Mouse (Mus musculus) G1E (cell line): ENCODE data around the gene Olfr155. TPM values are rescaled to one million over a fixed set of nuclear protein-coding genes. Genes with fewer than 3 reads are reported as not detected.

Experiments used
- ATAC-seq: 2 replicates; pipeline ENCODE4 v1.8.0; 2016; ENCODE audit warnings: mild to moderate bottlenecking; ENCODE audit not compliant: insufficient number of reproducible peaks, poor library complexity, low FRiP score, severe bottlenecking; ENCODE audit errors: extremely low read depth
- DNase-seq: peaks from one replicate; pipeline ENCODE4 v3.0.0; 2012; ENCODE audit warnings: low spot score
- H3K27me3 ChIP-seq: 2 replicates; pipeline ENCODE4 v1.6.1; 2012; ENCODE audit warnings: mild to moderate bottlenecking, low read length, inconsistent platforms; ENCODE audit not compliant: insufficient read depth
- H3K36me3 ChIP-seq: replicated peaks from 2 replicates; pipeline ENCODE3; 2012; ENCODE audit warnings: mild to moderate bottlenecking, inconsistent platforms
- H3K4me1 ChIP-seq: 2 replicates; pipeline ENCODE4 v1.6.1; 2012; ENCODE audit warnings: low read depth, low read length, inconsistent platforms, mixed read lengths; ENCODE audit not compliant: insufficient read depth
- H3K4me3 ChIP-seq: 2 replicates; pipeline ENCODE4 v1.5.1; 2012; ENCODE audit warnings: low read depth, mild to moderate bottlenecking, inconsistent platforms, low read length, moderate library complexity, mixed read lengths
- H3K9me3 ChIP-seq: replicated peaks from 2 replicates; pipeline ENCODE4 v1.6.1; 2012; ENCODE audit warnings: inconsistent platforms
- CTCF ChIP-seq: IDR thresholded peaks from 2 replicates; pipeline ENCODE4 v1.5.1; 2012; ENCODE audit warnings: low read depth, low read length, inconsistent platforms, mixed read lengths
- GATA1 ChIP-seq: IDR thresholded peaks from 2 replicates; pipeline ENCODE4 v1.6.1; 2012; ENCODE audit warnings: borderline replicate concordance, low read length, inconsistent platforms, mixed read lengths
- GATA2 ChIP-seq: IDR thresholded peaks from 2 replicates; pipeline ENCODE4 v1.6.1; 2012; ENCODE audit warnings: low read depth, low read length, inconsistent platforms, borderline replicate concordance
- POLR2AphosphoS5 ChIP-seq: IDR thresholded peaks from 2 replicates; pipeline ENCODE4 v1.6.1; 2012; ENCODE audit warnings: low read depth, low read length, inconsistent platforms; ENCODE audit not compliant: insufficient replicate concordance
- TAL1 ChIP-seq: conservative IDR thresholded peaks from 2 replicates; pipeline ENCODE4 v1.6.1; 2012; ENCODE audit warnings: low read depth, low read length, inconsistent platforms, mixed read lengths
- polyA plus RNA-seq: library from polyadenylated mRNA; stranded (reverse); fragments of >175 nt; gene quantifications from 2 replicates; pipeline ENCODE4 v1.2.3, GENCODE M21; 2012
- total RNA-seq, 2 experiments: library from RNA; stranded (forward) in 1 of 2; stranded (reverse) in 1 of 2; fragments of 200-1000 nt in 1 of 2; fragments of >200 nt in 1 of 2; fragmentation: Nextera tagmentation in 1 of 2; gene quantifications; 2 replicates each; pipeline ENCODE4 v1.2.3; 2014 to 2017

Olfr155 gene
- total and polyA plus RNA-seq, 3 experiments = 0.16 TPM; not detected in 2

GRCm38 (mm10) chr4:43878121-43878776, 26.9 kb downstream of the Olfr155 start:
- DNase-seq = no peak
- no peak overlapping the region for H3K4me3 ChIP-seq
- peaks cover 9% of the 10 kb centered on the region; the same call in 1 of the 2 replicates for H3K4me1 ChIP-seq
- H3K27me3 ChIP-seq = peaks cover 26% of the 10 kb centered on the region
- ATAC-seq = no peak
- no peaks in the 10 kb centered on the region; the same call in 1 of the 2 replicates for H3K9me3 ChIP-seq
- TF ChIP-seq TAL1 (no peak), GATA2 (no peak), POLR2AphosphoS5 (no peak), CTCF (no peak), GATA1 (no peak)
- H3K36me3 ChIP-seq = no peaks in the 10 kb centered on the region

GRCm38 (mm10) chr4:43879566-43879965, 28.2 kb downstream of the Olfr155 start:
- TF ChIP-seq CTCF (no peak), GATA2 (no peak), GATA1 (no peak), TAL1 (no peak), POLR2AphosphoS5 (no peak)
- ATAC-seq (no peak), DNase-seq (no peak)
- H3K4me3 ChIP-seq = no peak overlapping the region
- H3K27me3 ChIP-seq = peaks cover 19% of the 10 kb centered on the region
- H3K9me3 ChIP-seq = no peaks in the 10 kb centered on the region
- peaks cover 9% of the 10 kb centered on the region; the same call in 1 of the 2 replicates for H3K4me1 ChIP-seq
- H3K36me3 ChIP-seq = no peaks in the 10 kb centered on the region

GRCm38 (mm10) chr4:43884196-43884595, 32.8 kb downstream of the Olfr155 start:
- TF ChIP-seq CTCF = no peak
- TF ChIP-seq GATA1 = no peak
- TF ChIP-seq POLR2AphosphoS5 = no peak
- no peak for TF ChIP-seq TAL1
- no peak for TF ChIP-seq GATA2
- H3K4me3 ChIP-seq = no peak overlapping the region
- no peaks in the 10 kb centered on the region for H3K4me1 ChIP-seq
- no peaks in the 10 kb centered on the region for H3K9me3 ChIP-seq
- ATAC-seq = no peak
- H3K36me3 ChIP-seq = no peaks in the 10 kb centered on the region
- no peak for DNase-seq
- peaks cover 3% of the 10 kb centered on the region for H3K27me3 ChIP-seq

- no peaks in the 10 kb centered on the region for H3K36me3 ChIP-seq
- H3K4me3 ChIP-seq = no peak overlapping the region
- H3K4me1 ChIP-seq = no peaks in the 10 kb centered on the region
- peaks cover 14% of the 10 kb centered on the region for H3K27me3 ChIP-seq
- DNase-seq (no peak), ATAC-seq (no peak)
- H3K9me3 ChIP-seq = no peaks in the 10 kb centered on the region
- TF ChIP-seq GATA1 = no peak
- TF ChIP-seq TAL1 = no peak
Observed at GRCm38 (mm10) chr4:43891247-43891646, 39.9 kb downstream of the Olfr155 start.

GRCm38 (mm10) chr4:43897209-43897608, 45.8 kb downstream of the Olfr155 start:
- no peak for DNase-seq
- H3K9me3 ChIP-seq = no peaks in the 10 kb centered on the region

GRCm38 (mm10) chr4:43899197-43899596, 47.8 kb downstream of the Olfr155 start:
- H3K4me3 ChIP-seq = no peak overlapping the region
- TF ChIP-seq CTCF = no peak
- no peak for TF ChIP-seq POLR2AphosphoS5
- no peak for TF ChIP-seq GATA2
- TF ChIP-seq TAL1 = no peak
- no peak for TF ChIP-seq GATA1
- peaks cover 29% of the 10 kb centered on the region for H3K27me3 ChIP-seq
- DNase-seq (no peak), ATAC-seq (no peak)
- H3K36me3 ChIP-seq = no peaks in the 10 kb centered on the region
- no peaks in the 10 kb centered on the region for H3K4me1 ChIP-seq
- H3K9me3 ChIP-seq = no peaks in the 10 kb centered on the region

More at GRCm38 (mm10) chr4:43897209-43897608, 45.8 kb downstream of the Olfr155 start:
- H3K36me3 ChIP-seq = no peaks in the 10 kb centered on the region
- ATAC-seq = no peak
- H3K27me3 ChIP-seq = peaks cover 22% of the 10 kb centered on the region
- H3K4me3 ChIP-seq = no peak overlapping the region
- no peak for TF ChIP-seq GATA2
- H3K4me1 ChIP-seq = no peaks in the 10 kb centered on the region

GRCm38 (mm10) chr4:43903690-43904089, 52.3 kb downstream of the Olfr155 start:
- H3K27me3 ChIP-seq = peaks cover 25% of the 10 kb centered on the region
- TF ChIP-seq POLR2AphosphoS5 = no peak
- no peak for TF ChIP-seq CTCF
- no peak for TF ChIP-seq GATA2
- TF ChIP-seq GATA1 = no peak
- no peak for TF ChIP-seq TAL1
- H3K36me3 ChIP-seq = no peaks in the 10 kb centered on the region
- ATAC-seq (no peak), DNase-seq (no peak)
- no peaks in the 10 kb centered on the region for H3K9me3 ChIP-seq
- no peaks in the 10 kb centered on the region for H3K4me1 ChIP-seq
- no peak overlapping the region for H3K4me3 ChIP-seq
